Mouse (Mus musculus) cerebellum, postnatal 14 days (tissue): Measurements from ENCODE around the gene Fkbp11.

Experiments
- DNase-seq, 2 experiments: peaks; one replicate each; pipeline ENCODE4 v3.0.0; 2021; ENCODE audit warnings: mixed read lengths in 2 of 2

Fkbp11 gene

DNA sequence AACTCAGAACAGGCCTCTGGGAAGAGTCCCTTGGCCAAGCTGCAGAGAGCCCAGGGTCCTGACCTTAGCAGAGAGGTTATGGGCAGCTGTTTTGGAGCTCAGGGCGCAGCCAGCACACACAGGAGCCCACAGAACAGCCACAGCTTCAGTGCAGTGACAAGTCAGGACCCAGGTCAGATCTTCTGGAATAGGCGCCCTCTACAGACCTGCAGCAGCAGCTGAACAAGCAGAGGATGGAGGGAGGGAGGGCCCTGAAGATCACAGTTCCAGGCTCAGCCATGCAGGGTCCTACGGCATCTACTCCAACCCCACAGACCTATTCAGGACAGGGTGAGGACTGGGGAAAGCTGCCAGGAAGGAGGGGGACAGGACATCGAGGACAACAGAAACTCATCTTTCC is 10.8 kb upstream of the Fkbp11 start:
- no peak for DNase-seq

DNA sequence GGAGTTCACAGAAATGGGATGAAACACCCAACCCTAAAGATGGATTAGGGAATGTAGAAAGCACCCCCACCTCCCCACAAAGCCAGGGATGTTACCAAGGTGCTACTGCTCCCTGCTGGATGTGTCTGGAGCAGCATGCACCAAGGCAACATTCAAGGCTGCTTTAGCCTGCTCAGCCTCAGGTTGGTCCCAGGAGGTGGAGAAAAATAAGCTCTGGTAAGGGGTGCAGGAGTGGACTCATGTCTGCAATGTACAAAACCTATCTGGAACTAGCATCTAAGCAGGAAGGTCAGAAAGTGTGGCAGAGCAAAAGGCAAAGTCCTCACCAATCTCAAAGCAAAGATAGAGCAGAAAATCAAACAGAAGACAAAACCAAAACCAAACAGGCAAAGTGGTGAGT is 9.9 kb upstream of the Fkbp11 start:
- DNase-seq, result peak; percentile 54 to 74

DNA sequence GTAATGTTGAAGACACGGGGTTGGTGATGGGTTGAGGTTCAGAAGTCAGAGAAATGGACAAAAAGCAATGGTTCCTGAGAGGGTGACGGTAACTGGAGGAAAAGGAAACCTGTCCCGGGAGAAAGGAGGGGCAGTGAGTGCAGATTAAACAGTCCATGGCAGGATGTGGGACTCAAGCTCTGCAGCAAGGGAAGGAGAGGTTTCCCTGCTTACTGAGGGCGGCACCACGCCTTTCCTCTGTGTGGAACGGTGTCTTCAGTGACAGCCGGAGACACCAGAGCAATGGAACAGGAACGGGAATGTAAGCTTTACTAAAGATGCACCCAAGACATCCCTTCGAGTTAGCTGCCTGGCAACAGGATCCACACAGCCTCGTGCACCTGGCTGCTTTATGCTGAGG is 8.5 kb upstream of the Fkbp11 start:
- no peak for DNase-seq

DNA sequence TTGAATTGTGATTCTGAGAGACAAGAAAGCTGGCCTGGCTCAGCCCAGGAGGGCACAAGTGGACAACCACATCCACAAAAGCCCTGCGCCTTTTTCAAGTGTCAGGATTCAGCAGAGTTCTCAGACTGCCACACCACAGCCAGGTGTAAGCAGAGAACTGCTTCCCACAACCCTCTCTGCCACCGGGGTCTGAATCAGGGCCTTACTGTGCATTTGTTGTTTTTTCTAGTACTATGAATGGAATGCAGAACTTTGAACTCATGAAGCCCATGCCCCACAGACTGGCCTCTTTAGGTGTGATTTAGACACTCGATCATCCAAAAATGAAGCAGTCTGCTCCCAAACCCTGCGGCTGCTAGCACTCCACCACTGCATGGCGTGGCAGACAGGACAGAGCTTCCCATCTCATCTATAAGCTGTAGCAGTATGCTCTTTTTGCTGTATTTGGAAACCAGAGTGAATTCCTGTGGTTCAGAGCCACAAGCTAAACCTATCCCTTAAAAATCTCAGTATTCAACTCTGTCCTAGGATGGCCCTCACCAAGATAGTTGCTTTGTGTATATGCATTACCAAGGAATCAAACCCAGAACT is 6.1 kb upstream of the Fkbp11 start:
- DNase-seq, result no peak

DNA sequence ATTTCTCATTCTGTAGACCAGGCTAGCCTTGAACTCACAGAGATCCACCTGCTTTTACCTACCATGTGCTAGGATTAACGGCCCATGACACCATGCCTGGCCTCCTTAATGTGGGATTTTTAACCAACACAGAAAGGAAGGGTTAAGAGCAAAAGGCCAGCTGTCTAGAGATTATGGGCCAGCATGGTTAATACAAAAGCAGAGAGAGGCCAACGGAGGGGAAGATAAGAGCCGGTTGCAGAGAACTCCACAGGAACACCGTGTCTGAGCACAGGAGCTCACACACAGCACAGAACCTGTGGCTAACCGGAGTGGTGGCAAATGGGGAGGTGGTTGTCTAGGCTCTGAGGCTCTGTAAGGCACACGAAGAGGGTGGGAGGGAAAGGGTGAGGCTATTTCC is 5.4 kb upstream of the Fkbp11 start:
- DNase-seq, result no peak

DNA sequence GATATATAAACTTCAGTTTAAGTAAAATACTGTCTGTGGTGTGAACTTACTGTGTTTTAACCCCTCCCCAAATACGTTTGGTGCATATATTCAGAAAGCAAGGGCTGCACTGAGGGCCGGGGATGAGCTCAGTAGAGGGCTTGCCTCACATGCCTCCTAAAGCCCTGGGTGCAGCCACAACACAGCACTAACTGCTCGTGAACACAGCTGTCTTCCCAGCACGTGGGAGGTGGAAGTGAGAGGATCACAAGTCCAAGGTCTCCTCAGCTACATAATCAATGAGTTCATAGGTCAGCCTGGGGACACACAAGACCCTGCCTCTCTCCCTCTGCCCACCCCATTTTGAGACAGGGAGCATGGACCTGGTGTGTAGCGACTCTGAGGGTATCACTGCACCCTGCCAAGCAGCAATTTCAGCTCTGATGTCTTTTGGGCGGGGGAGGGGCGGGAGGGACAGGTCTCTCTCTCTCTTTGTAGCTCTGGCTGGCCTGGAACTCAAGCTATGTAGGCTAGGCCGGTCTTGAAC is 4.1 kb upstream of the Fkbp11 start:
- no peak for DNase-seq

DNA sequence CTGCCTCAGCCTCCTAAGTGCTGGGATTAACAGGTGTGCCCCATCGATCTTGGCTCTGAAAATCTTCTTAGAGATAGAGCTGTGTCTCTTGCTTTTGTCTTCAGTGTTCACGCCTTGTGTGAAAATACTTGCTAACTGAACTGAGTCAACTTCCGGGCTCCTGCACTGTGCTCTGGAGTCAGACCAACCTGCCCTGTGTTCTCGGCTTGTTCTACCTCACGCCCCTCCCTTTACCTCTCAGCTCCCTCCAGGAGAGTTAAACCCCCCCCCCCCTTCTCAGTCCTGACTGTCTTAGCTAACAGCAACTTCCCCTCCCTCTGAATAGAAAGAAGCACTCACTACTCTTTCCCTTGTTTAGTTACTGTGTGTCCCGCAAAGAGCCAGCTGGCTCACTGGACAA is 2.8 kb upstream of the Fkbp11 start:
- DNase-seq, result no peak

DNA sequence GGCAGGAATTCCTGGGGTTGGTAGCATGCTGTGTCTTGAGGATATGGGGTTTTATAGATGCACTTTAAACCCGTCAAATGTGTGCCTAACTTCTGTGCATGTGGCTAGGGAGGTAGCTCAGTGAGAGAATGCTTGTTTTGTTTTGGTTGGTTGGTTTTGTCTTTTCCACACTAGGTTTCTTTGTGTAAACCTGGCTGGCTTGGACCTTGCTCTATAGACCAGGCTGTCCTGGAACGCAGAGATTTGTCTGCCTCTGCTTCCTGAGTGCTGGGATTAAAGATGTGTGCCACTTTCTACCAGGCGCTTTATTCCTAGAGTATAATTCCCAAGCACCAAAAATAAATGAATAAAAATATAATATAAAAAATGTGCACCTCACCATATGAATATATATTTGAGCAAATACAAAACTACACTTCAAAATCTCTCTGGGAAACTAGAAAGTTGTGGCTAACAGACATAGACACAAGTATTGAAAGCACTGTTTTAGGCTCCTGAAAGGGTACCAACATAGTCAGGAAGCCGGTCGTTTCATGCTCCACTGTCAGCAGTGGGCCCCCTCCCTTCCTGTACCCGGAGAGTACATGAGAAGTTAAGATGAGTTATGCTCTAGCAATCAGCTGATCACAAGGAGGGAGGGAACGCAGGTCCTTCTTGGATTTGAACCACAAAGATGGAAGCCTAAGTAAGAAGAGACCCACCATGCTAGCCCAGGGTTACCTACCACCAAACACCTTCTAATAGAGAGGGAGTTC is 2.0 kb upstream of the Fkbp11 start:
- DNase-seq, result no peak

DNA sequence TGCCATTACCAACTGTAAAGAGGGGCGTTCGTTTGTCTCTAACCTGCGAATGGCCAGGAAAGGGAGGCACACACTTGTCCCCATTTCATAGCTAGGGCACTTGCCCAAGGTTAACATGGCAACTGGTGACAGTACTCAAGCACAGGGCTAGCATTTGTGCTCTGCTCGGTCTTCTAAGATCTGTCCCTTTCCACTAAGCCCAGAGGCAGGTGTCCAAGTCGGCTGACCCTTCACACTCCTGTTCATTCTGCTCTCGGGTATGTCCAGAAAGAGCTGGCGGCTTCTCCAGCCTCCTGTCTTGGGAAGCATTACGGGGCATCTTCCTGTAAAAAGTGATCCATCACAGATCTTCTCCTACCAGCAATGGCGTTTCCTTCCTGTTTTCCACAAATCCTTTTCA is 368 bp upstream of the Fkbp11 start:
- peak; percentile 22 to 44 for DNase-seq

DNA sequence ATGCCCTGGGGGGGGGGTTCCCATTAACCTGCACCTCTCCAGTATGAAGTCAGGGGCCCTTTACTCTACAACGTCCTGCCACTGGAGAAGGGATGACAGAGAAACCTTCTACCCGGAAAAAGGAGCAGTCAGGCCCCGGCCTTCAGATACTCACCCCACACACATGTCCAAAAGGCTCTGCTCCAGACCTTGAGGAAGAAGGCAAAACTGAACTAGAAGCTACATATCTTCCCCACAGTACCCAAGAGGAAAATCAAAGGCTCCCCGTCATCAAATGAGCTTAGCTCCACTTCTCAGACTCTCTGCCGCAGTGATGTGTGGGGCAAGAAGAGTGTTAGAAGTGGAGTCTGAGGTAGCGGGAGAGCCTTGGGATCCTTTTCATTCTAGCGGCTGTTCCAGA is 1.3 kb downstream of the Fkbp11 start:
- DNase-seq, result no peak

DNA sequence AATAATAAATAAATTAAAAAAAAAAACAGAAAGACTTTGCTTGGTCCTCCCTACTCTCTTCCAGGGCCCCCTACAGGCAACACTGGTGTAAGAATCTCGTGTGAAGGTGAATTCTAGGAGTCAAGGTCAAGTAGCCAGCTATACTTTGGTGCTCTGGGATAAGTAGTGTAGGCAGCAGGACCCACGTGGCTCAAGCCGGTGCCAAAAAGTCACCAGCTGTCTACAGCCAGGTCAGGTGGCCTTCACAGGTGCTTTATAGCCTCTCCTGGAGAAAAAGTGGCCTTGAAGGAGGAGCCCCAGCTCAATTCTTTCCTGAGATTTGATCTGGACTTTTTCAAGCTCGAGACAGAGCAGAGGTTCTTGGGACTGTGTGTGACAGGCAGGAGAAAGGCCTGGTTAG is 1.9 kb downstream of the Fkbp11 start:
- DNase-seq, result no peak

DNA sequence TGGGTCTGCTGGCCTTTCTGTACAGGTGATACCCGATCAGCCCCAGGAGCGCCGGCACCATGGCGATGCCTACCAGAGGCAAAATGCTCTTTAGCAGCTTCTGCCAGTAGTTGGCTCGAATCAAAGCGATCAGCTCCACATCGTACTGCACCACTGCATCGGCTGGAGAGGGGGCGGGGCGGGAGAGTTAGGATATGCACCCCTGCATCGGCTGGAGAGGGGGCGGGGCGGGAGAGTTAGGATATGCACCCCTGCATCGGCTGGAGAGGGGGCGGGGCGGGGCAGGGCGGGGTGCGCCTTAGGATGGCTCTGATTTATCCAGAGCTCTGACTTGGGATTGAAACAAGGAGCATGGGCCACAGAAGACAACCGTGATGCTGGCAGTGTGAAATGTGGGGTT is 3.6 kb downstream of the Fkbp11 start:
- no peak for DNase-seq

DNA sequence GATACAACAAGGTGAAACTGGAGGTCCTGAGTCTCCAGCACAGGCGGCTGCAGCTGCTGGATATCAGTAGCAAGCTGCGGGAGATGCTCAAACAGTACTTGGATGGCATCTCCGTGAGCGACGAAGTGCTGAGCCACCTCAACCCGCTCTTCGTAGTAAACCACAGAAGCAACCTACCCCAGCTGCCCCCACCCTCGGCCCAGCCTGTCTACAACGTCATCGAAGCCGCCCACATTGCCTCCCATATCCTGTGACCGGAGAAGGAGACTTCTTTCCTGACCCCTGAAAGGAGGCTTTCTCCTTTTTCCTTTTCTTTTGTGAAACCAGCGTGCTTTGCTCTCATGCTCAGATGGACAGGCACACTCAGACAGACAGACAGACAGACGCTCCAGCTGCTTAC is 5.1 kb downstream of the Fkbp11 start:
- no peak for DNase-seq

DNA sequence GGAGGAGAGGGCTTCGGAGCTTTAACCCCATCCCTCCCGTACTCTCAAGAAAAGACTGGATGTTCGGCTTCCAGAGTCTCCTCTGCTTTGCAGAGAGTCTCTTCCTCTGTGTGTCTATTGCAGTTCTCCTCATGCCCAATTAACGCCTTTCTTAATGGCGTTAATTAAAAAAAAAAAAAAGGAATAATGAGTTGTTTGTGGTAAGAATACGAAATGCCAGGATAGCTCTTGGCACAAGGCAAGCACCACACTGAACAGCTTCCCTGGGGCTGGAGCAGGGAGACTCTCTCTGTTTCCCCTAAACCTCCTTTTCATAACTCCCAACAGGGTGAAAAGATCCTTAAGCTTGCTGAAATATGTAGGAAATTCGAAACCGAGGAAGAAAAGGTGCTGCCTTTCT is 5.8 kb downstream of the Fkbp11 start:
- no peak for DNase-seq

DNA sequence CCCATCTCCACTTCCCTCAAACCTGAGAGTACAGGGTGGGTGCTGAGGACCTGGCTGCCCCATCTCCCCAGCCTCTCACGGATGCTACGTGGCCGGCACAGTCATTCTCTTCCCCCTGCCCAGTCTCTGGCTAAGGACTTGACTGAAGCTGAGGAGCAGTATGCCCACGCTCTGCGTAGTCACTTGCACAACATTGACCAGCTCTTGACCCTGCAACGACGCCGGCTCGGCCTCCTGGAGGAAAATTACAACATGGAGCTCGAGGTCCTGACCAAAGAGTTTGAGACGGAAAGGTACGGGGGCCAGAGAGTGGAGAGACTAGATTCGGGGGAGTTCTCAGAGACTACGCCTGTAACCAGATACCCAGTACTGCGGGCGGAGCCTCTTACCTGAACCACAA is 10.7 kb downstream of the Fkbp11 start:
- no peak for DNase-seq

DNA sequence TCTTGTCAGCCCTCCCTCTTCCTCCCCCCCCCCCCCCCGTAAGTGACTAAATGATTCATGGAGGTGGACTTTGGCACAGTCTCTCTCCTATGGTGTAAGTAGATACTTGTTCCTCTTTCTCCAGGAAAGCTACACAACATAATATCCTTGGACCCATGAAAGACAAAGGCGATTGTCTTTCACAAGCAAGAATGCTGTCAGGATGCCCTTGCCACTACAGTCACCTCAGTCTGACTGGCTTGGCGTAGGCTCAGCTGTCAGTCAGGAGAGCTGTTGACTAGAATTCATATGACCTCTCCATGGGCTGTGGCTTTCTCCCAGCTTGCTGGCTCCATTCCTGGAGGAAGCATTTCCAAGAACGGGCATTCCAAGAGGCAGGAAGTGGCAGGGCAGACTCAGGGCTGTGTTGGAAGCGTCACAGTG is 13.8 kb downstream of the Fkbp11 start:
- peak; percentile 81 to 84 for DNase-seq

DNA sequence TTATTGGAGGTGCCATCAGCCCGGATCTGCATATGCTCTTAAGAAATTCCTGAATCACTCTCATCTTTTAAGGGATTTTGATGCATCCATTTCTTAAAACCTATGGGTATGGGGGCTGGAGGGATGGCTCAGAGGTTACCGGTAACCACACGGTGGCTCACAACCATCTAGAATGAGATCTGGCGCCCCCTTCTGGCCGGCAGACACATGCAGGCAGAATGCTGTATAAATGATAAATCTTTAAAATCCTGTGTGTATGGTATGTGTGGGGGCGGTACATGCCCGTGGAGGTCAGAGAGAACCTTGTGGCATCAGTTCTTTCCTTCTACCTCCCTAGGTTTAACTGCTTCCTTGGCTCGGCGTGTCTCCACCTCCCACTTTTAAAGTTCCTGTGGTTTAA is 17.6 kb downstream of the Fkbp11 start:
- DNase-seq, result peak; percentile 81 to 91

DNA sequence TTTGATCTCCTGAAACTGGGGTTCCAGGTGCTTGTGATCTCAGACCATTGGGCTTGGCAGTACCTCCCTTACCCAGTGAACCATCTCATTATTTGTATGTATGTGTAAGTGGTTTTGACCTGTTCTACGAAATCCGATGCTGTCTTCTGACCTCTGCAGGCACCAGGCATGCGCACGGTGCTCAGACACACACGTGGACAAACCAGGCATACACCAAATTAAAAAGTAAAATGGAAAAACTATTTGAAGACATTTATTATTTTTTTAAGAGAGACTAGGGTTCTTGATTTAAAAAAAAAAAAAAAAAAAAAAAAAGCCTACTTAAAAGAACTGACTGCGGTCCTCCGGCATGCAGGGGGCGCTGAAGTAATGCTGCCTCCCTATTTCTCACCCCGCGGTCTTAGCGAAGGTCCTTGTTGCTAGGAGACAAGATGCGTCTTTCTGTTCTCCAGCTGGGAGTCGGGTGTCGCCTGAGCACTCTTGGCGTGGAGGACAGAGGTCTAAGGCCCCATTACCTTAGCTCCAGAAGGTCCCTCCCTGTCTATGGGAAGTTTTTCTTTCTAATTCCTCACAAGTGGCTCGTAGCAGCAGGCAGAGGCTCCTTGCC is 20.1 kb downstream of the Fkbp11 start, which contains the start of gene Ccdc65:
TSS of gene Ccdc65 (plus strand) at position 442 of the 607 bp plus-strand sequence.
- DNase-seq, result peak; percentile 86 to 91

DNA sequence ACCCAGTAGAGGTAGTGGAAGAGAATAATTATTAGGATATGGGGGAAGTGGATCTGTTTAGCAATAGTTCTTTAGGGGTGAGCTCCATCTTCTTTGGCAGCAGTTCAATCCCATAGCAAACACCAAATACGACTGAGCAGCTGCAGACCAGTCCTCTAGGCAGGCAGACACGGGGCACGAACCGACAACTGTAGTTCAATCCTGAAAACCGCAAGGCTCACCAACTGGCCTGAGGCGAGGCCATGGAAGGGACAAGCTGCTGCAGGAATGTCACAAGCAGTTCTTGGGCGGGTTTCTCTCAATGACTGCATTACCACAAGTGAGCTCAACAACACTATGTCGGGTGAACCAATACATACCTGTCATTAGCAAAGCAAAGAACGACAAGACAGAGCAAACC is 23.7 kb downstream of the Fkbp11 start:
- DNase-seq, result no peak

DNA sequence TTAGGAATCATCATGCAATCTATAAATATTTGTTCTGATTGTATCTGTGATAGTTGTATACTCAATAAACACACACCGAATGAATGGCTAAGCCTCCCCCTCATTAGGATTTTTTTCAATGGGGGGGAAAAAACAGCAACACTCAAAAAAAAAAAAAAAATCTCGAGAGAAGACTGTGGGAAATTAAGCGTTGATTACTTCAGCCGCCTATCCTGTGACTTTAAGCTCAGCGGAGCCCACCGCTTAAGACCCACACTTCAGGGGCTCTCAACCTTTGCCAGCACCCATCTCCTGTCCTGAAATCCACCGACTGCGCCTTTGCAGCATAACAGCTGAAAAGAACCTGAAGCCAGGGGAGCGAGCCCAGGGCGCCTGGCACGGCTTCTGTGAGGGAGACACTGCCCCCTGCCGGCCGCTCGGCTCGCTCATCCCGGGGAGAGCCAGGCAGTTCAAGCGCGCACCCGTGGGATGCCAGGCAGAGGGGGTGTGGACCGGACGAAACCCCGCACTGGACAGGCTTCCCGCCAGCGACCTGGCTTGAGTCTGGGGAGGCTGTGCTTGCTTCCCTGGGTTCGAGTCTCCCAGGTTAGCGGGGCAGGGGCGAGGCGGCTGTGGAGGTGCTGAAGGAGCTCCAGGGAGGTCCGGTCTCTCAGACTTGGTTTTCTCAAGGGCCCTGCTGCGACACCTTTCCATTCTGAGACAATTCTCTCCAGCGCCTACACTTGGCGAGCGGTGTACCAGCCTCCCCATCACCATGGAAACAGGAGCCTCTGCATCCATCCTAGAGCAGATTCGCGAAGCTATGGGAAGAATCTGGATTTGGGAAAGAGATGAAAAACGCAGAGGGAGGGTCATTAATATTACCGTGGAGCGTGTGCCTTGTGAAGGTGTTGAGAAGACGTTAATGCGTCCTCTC is 28.6 kb downstream of the Fkbp11 start:
- DNase-seq, result peak; percentile 91 to 92

DNA sequence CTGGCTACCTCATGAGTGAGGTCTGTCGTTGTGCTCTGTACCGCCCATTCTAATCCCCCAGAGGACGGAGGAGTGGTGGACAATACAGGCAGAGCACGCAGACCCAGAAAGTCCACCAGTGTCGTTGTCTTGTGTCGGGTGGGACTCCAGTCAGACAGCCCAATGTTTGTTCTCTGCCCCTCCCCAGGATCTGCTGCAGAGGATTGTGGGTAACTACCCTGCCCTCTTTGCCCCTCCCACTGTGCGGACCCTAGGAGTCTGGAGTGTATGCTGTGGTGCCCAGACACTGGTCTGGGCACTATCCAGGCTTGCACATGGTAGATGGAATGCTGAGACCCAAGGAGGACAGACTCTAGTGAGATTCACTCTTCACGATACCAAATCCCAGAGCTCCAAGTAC is 31.8 kb downstream of the Fkbp11 start:
- no peak for DNase-seq

DNA sequence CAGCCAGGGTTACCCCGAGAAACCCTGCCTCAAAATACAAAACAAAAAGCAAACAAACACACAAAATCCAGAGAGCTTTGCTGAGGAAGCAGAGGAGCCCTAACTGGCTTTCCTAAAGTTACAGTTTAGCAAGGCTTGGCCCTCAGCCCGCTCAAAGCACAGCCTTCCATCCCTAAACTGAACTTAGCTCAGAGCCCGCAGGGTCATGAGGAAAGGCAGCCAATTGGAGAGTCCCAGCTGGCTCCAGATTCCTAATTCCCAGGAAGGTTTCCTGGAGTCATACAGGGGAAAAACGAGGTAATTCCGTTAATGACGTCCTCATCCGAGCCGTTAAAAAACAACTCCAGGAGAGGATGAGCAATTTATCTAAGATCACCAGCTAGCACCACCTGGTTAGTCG is 32.3 kb downstream of the Fkbp11 start:
- DNase-seq, result no peak

DNA sequence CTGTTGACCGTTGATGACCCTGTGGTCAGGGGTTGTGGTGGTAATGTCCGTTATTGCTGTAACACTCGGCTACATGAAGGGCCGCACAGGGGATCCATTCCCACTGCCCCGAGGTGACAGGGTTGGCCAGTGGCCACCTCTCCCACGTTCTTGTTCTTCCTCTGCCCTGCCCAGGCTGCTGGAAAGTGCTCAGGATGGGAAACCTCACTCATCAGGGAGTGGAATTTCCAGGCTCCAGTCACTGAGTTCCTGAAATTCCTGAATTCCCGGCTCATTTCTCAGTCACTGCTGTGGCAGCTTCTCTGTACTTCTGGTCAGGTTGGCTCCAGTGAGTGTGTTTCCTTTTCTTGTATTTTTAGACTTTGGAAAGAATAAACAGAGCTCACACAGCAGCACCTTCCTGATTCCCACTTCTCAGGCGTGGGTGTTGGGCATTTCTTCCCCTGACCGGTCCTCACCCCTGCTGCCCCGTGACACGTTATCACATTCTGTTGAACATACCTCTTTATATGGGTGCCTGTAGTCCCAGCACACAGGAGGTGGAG is 35.8 kb downstream of the Fkbp11 start:
- no peak for DNase-seq
